Mouse (Mus musculus) stomach, embryonic 15.5 days (tissue): ENCODE data around the gene Fam136a. TPM values are rescaled to one million over a fixed set of nuclear protein-coding genes. Genes with fewer than 3 reads are reported as not detected.

Source experiments
- ATAC-seq: fragments of 200-750 bp; cut with Nextera tagmentation; 2 replicates; pipeline ENCODE4 v1.8.0; 2017; ENCODE audit warnings: low read depth, moderate number of reproducible peaks, moderate TSS enrichment; ENCODE audit not compliant: insufficient read depth, low FRiP score
- H3K27ac ChIP-seq: fragments of 300-500 bp; sonication (generic); 2 replicates; pipeline ENCODE4 v1.5.1; 2015; ENCODE audit warnings: mild to moderate bottlenecking, inconsistent platforms
- H3K27me3 ChIP-seq: fragments of 300-500 bp; sonication (generic); replicated peaks from 2 replicates; pipeline ENCODE4 v1.6.1; 2015; ENCODE audit warnings: inconsistent platforms
- H3K36me3 ChIP-seq: fragments of 300-500 bp; sonication (generic); 2 replicates; pipeline ENCODE4 v1.6.1; 2015; ENCODE audit warnings: inconsistent platforms
- H3K4me1 ChIP-seq: fragments of 300-500 bp; sonication (generic); 2 replicates; pipeline ENCODE4 v1.6.1; 2015; ENCODE audit warnings: inconsistent platforms
- H3K4me2 ChIP-seq: fragments of 300-500 bp; sonication (generic); 2 replicates; pipeline ENCODE4 v1.6.1; 2015; ENCODE audit warnings: mild to moderate bottlenecking, inconsistent platforms
- H3K4me3 ChIP-seq: fragments of 300-500 bp; sonication (generic); replicated peaks from 2 replicates; pipeline ENCODE4 v1.5.1; 2015; ENCODE audit warnings: inconsistent platforms
- H3K9ac ChIP-seq: fragments of 300-500 bp; sonication (generic); 2 replicates; pipeline ENCODE4 v1.6.1; 2015; ENCODE audit warnings: inconsistent platforms
- H3K9me3 ChIP-seq: fragments of 300-500 bp; sonication (generic); 2 replicates; pipeline ENCODE4 v1.6.1; 2016; ENCODE audit warnings: inconsistent platforms
- WGBS: fragments of 180-500 bp; shearing (Covaris S2); methylation state at CpG from one replicate; pipeline ENCODE4 v1.1.7; 2015; 5-methylcytosine and 5-hydroxymethylcytosine counted together
- polyA plus RNA-seq: library from polyadenylated mRNA; unstranded; fragments of >200 nt; fragmentation: Nextera tagmentation; extraction: Ambion mirVana; gene quantifications from 2 replicates; pipeline ENCODE4 v1.2.1, GENCODE M21; 2015

Fam136a gene
- 124 and 134 TPM in 2 replicates for polyA plus RNA-seq

GRCm38 (mm10) chr6:86365371-86366124, at the start of gene Fam136a:
Gene Fam136a (plus strand): TSS chr6:86365646.
- Histone ChIP-seq H3K4me2 (peak within 1 kb of the TSS; percentile 94), H3K27ac (peak within 1 kb of the TSS; percentile 87), H3K9me3 (no peaks in the 10 kb centered on the region), H3K9ac (peak within 1 kb of the TSS; percentile 53), H3K4me3 (peak within 1 kb of the TSS; percentile 68), H3K4me1 (peaks cover 7% of the 10 kb centered on the region), H3K36me3 (no peaks in the 10 kb centered on the region), H3K27me3 (no peaks in the 10 kb centered on the region)
- ATAC-seq, result peak; percentile 93
- WGBS, result under 1% methylated on average over 76 of the region's 76 CpGs

DNA sequence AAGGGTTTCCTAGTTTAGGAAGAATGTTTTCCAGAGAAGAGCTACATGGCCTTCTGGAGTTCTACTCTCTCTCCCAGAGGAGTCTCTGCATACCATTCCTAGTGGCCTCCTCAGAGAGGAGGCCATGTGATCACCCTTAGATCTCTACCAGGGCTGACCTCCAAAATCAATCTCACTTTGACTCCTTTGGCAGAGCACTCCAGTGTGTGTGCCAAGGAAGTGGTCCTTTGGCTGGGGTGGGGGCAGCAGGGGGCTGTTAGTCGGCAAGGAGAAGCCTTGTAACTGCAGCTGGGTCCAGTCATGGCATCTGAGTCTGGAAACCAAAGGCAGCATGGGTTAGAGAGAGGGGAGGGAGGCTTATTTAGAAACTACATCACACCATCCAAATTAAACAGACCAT, 48.4 kb upstream of the Fam136a start:
- Histone ChIP-seq H3K9ac (no peak overlapping the region), H3K4me2 (no peak overlapping the region), H3K36me3 (no peaks in the 10 kb centered on the region), H3K27ac (no peak overlapping the region), H3K4me3 (no peak overlapping the region), H3K27me3 (no peaks in the 10 kb centered on the region), H3K9me3 (no peaks in the 10 kb centered on the region), H3K4me1 (peaks cover 5% of the 10 kb centered on the region; the same call in 1 of the 2 replicates)
- no peak for ATAC-seq
- 54% methylated on average over 1 of the region's 1 CpGs for WGBS

DNA sequence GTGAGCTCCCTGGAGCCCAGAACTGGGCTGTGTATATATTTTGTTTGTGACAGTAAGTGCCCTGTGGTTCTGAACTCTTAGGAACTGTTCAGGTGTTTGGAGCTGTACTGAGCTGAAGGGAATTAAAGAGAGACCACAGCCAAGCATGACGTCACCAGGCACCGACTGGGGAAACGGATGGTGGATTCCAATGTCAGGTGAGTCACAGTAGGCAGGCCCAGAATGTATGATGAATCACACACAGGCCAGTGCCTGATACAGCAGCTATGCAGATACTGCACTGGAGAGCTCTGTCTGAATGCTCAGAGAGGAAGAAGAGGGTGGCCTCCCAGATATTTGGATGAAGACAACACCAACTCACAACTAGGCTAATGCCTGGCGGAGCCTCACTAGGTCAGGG, 46.6 kb upstream of the Fam136a start:
- ATAC-seq, result peak; percentile 80
- Histone ChIP-seq H3K36me3 (no peaks in the 10 kb centered on the region), H3K4me1 (peaks cover 5% of the 10 kb centered on the region; the same call in 1 of the 2 replicates), H3K27ac (no peak overlapping the region), H3K4me3 (no peak overlapping the region), H3K4me2 (no peak overlapping the region), H3K27me3 (no peaks in the 10 kb centered on the region), H3K9me3 (no peaks in the 10 kb centered on the region), H3K9ac (no peak overlapping the region)
- WGBS, result 43% methylated on average over 4 of the region's 4 CpGs

DNA sequence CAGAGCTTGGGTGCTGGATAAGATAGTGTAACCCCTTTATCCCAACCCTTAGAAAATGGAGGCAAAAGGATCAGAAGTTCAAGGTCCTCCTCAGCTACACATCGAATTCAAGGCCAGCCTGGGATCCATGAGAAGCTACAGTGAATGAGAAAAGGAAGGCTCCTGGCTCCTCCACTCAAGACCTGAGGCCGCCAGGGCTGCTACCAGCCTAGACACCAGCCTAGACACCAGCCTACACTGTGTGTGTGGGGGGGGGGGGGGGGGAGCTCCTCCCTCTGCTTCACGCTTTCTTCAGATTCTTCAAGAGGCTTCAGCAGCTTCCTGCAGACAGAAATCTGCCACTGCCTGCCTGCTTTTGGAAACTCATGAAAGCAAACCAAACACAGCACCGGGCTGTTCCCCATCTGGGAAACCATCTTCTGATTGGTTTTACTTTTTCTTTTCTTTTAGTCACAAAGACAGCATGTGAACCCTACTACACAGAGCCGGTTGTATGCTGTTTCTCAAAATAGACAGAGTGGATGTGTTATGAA, 43.3 kb upstream of the Fam136a start:
- ATAC-seq, result no peak
- Histone ChIP-seq H3K4me1 (peaks cover 5% of the 10 kb centered on the region; the same call in 1 of the 2 replicates), H3K36me3 (no peaks in the 10 kb centered on the region), H3K27me3 (no peaks in the 10 kb centered on the region), H3K9me3 (no peaks in the 10 kb centered on the region), H3K9ac (no peak overlapping the region), H3K4me2 (no peak overlapping the region), H3K4me3 (no peak overlapping the region), H3K27ac (no peak overlapping the region)
- WGBS, result 76% methylated on average over 5 of the region's 5 CpGs

- no peak for ATAC-seq
- no peak overlapping the region for H3K9ac ChIP-seq
- no peaks in the 10 kb centered on the region for H3K27me3 ChIP-seq
- no peak overlapping the region for H3K27ac ChIP-seq
- H3K4me1 ChIP-seq, result peaks cover 5% of the 10 kb centered on the region; the same call in 1 of the 2 replicates
- 95% methylated on average over 9 of the region's 9 CpGs for WGBS
- H3K4me2 ChIP-seq, result no peak overlapping the region
- no peaks in the 10 kb centered on the region for H3K36me3 ChIP-seq
- H3K4me3 ChIP-seq, result no peak overlapping the region
- H3K9me3 ChIP-seq, result no peaks in the 10 kb centered on the region
Measured at GRCm38 (mm10) chr6:86322991-86323390, 42.5 kb upstream of the Fam136a start.

- WGBS, result 74% methylated on average over 3 of the region's 3 CpGs
- no peak overlapping the region for H3K4me2 ChIP-seq
- H3K9ac ChIP-seq, result no peak overlapping the region
- no peaks in the 10 kb centered on the region for H3K9me3 ChIP-seq
- no peak overlapping the region for H3K27ac ChIP-seq
- H3K27me3 ChIP-seq, result no peaks in the 10 kb centered on the region
- ATAC-seq, result no peak
- H3K4me1 ChIP-seq, result no peaks in the 10 kb centered on the region
- no peak overlapping the region for H3K4me3 ChIP-seq
- H3K36me3 ChIP-seq, result no peaks in the 10 kb centered on the region
Measured at GRCm38 (mm10) chr6:86324400-86324799, 41.0 kb upstream of the Fam136a start.

DNA sequence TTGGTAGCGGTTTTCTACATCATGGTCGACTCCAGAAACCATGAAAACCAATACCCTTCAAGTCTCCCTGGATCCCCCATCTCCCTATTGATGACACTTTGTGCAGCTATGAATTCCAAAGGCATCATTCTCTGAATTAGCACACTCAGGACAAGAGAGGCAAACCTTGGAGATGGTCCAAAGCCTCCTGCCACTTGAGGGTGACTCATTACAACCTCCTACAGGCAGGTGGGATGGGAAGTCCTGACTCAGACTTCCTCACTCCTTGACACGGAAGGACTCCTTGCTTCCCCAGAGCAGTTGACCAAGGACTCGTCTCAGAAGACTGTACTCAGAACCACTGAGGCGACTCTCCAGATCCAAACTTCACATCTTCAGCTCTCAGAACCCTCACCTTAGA, 39.8 kb upstream of the Fam136a start:
- Histone ChIP-seq H3K4me3 (no peak overlapping the region), H3K4me1 (no peaks in the 10 kb centered on the region), H3K27me3 (no peaks in the 10 kb centered on the region), H3K27ac (no peak overlapping the region), H3K4me2 (no peak overlapping the region), H3K9me3 (no peaks in the 10 kb centered on the region), H3K9ac (no peak overlapping the region), H3K36me3 (no peaks in the 10 kb centered on the region)
- WGBS, result 80% methylated on average over 5 of the region's 5 CpGs
- no peak for ATAC-seq

DNA sequence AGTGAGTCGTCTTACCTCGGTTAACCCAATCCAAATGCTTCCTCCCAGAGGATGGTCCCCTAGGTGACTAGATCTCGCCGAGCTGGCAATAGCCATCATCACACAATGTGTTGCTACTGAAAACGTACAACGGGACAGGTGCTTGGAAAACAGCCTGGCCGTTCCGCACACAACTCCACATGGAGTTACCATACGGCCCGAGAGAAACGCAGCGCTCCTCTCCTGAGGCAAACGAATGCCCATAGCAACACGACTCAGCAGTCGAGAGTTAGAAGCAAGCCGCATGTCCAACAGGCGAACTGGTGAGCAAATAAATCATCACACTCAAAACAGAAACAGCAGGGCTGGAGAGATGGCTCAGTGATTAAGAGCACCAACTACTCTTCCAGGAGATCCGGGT, 38.6 kb upstream of the Fam136a start:
- H3K9me3 ChIP-seq, result no peaks in the 10 kb centered on the region
- no peaks in the 10 kb centered on the region for H3K36me3 ChIP-seq
- no peaks in the 10 kb centered on the region for H3K4me1 ChIP-seq
- no peak overlapping the region for H3K4me3 ChIP-seq
- ATAC-seq, result no peak
- no peaks in the 10 kb centered on the region for H3K27me3 ChIP-seq
- no peak overlapping the region for H3K9ac ChIP-seq
- no peak overlapping the region for H3K27ac ChIP-seq
- 85% methylated on average over 18 of the region's 18 CpGs for WGBS
- no peak overlapping the region for H3K4me2 ChIP-seq

GRCm38 (mm10) chr6:86328369-86328768, 37.1 kb upstream of the Fam136a start:
- no peak; the same call in 1 of the 2 replicates for ATAC-seq
- WGBS, result 70% methylated on average over 3 of the region's 3 CpGs
- H3K27me3 ChIP-seq, result no peaks in the 10 kb centered on the region
- H3K9me3 ChIP-seq, result no peaks in the 10 kb centered on the region
- no peak overlapping the region for H3K4me3 ChIP-seq
- no peak overlapping the region for H3K27ac ChIP-seq
- H3K4me2 ChIP-seq, result no peak overlapping the region
- no peaks in the 10 kb centered on the region for H3K36me3 ChIP-seq
- no peaks in the 10 kb centered on the region for H3K4me1 ChIP-seq
- H3K9ac ChIP-seq, result no peak overlapping the region

GRCm38 (mm10) chr6:86329943-86330342, 35.5 kb upstream of the Fam136a start:
- H3K9me3 ChIP-seq, result no peaks in the 10 kb centered on the region
- H3K4me3 ChIP-seq, result no peak overlapping the region
- ATAC-seq, result no peak
- no peaks in the 10 kb centered on the region for H3K4me1 ChIP-seq
- H3K9ac ChIP-seq, result no peak overlapping the region
- H3K4me2 ChIP-seq, result no peak overlapping the region
- H3K36me3 ChIP-seq, result no peaks in the 10 kb centered on the region
- H3K27me3 ChIP-seq, result no peaks in the 10 kb centered on the region
- 86% methylated on average over 6 of the region's 6 CpGs for WGBS
- no peak overlapping the region for H3K27ac ChIP-seq

- Histone ChIP-seq H3K27ac (no peak overlapping the region), H3K4me2 (no peak overlapping the region), H3K9ac (no peak overlapping the region), H3K36me3 (no peaks in the 10 kb centered on the region), H3K4me1 (no peaks in the 10 kb centered on the region), H3K9me3 (no peaks in the 10 kb centered on the region), H3K27me3 (no peaks in the 10 kb centered on the region), H3K4me3 (no peak overlapping the region)
- ATAC-seq, result no peak
- WGBS, result 66% methylated on average over 11 of the region's 11 CpGs
Measured at GRCm38 (mm10) chr6:86335121-86335849, 30.2 kb upstream of the Fam136a start.

GRCm38 (mm10) chr6:86335860-86336259, 29.6 kb upstream of the Fam136a start:
- WGBS, result 73% methylated on average over 5 of the region's 5 CpGs
- no peak overlapping the region for H3K4me2 ChIP-seq
- no peak overlapping the region for H3K27ac ChIP-seq
- no peaks in the 10 kb centered on the region for H3K27me3 ChIP-seq
- no peak overlapping the region for H3K4me3 ChIP-seq
- H3K9me3 ChIP-seq, result no peaks in the 10 kb centered on the region
- H3K36me3 ChIP-seq, result no peaks in the 10 kb centered on the region
- no peak for ATAC-seq
- no peak overlapping the region for H3K9ac ChIP-seq
- no peaks in the 10 kb centered on the region for H3K4me1 ChIP-seq
